ENCODE assay signal across 8 mouse cellular contexts in genomic region chr11:102096887-102097391, GRCm38 (mm10). TPM values are rescaled to one million over a fixed set of nuclear protein-coding genes. Genes with fewer than 3 reads are reported as not detected.
DNase-seq lines count a peak whose midpoint lies in the region; ATAC-seq and TF ChIP-seq lines count a peak whose summit lies in the region.

No protein-coding gene starts in this region.

- no peak for TF ChIP-seq POLR2A in heart, adult 2 months (IDR thresholded peaks at IDR 0.05; ENCODE audit: insufficient read depth, low read depth, low read length)
- no peak for TF ChIP-seq POLR2A in thymus, adult 2 months (IDR thresholded peaks at IDR 0.05; ENCODE audit: control insufficient read depth, extremely low read depth, insufficient read depth, low read length, poor library complexity)

- intact Hi-C loops in heart, adult 2 months (cut with DNase I): loop anchor here (2.0 kb wide), 1 partner anchor 36 kb away; no protein-coding TSS in a partner anchor

- peak; percentile 88 for ATAC-seq in kidney, embryonic 14.5 days (ENCODE audit: low FRiP score, low TSS enrichment)
- peak; percentile 90 for ATAC-seq in liver, embryonic 14.5 days (ENCODE audit: insufficient read depth)
- ATAC-seq in neural tube, embryonic 14.5 days (ENCODE audit: low read depth): peak; percentile 86

- no peaks in the 10 kb centered on the region for H3K79me2 ChIP-seq in heart, adult 2 months (replicated peaks; ENCODE audit: control insufficient read depth, insufficient read depth, low read length)

- H3K4me2 ChIP-seq in kidney, embryonic 14.5 days (replicated peaks; ENCODE audit: low read depth, low read length): peak overlapping the region; percentile 43
- peak overlapping the region; percentile 71 for H3K4me2 ChIP-seq in liver, embryonic 14.5 days (ENCODE audit: low read depth)
- H3K4me2 ChIP-seq in neural tube, embryonic 14.5 days (ENCODE audit: low read depth, low read length): peak overlapping the region; percentile 35

- peaks cover 29% of the 10 kb centered on the region for H3K4me1 ChIP-seq in embryonic facial prominence, embryonic 10.5 days
- H3K4me1 ChIP-seq in heart, adult 2 months (ENCODE audit: control insufficient read depth, insufficient read depth, low read length): no peaks in the 10 kb centered on the region
- peaks cover 10% of the 10 kb centered on the region; the same call in 1 of the 2 replicates for H3K4me1 ChIP-seq in kidney, embryonic 14.5 days (ENCODE audit: control insufficient read depth, insufficient read depth, low read length)
- peaks cover 26 to 35% of the 10 kb centered on the region in 2 experiments for H3K4me1 ChIP-seq in liver, embryonic 14.5 days (replicated peaks; ENCODE audit: control insufficient read depth in 2 of 2, insufficient read depth in 2 of 2, low read length in 1 of 2)
- 0 out of 2 replicates have a peak, but pooled peaks cover 3% of the 10 kb centered on the region for H3K4me1 ChIP-seq in neural tube, embryonic 14.5 days (ENCODE audit: control insufficient read depth, insufficient read depth, low read length)
- 0 out of 2 replicates have a peak, but pooled peaks cover 4% of the 10 kb centered on the region for H3K4me1 ChIP-seq in thymus, adult 2 months (replicated peaks; ENCODE audit: control insufficient read depth, insufficient read depth, low read length)

- peak; percentile 55 for TF ChIP-seq CTCF in heart, adult 2 months (IDR thresholded peaks at IDR 0.05)
- TF ChIP-seq CTCF in liver, embryonic 14.5 days (IDR thresholded peaks at IDR 0.05; ENCODE audit: low read depth): peak; percentile 90
- TF ChIP-seq CTCF in thymus, adult 2 months (IDR thresholded peaks at IDR 0.05; ENCODE audit: borderline replicate concordance, control insufficient read depth, extremely low read depth, insufficient read depth, low read length, poor library complexity): no peak

- WGBS in embryonic facial prominence, embryonic 10.5 days: 7% methylated on average over 17 of the region's 18 CpGs
- WGBS in heart, adult 2 months: 5% methylated on average over 18 of the region's 18 CpGs
- 3% methylated on average over 18 of the region's 18 CpGs for WGBS in kidney, embryonic 14.5 days
- WGBS in liver, embryonic 14.5 days (ENCODE audit: insufficient replicate concordance): 2% methylated on average over 18 of the region's 18 CpGs
- 7% methylated on average over 18 of the region's 18 CpGs for WGBS in neural tube, embryonic 14.5 days
- 2% methylated on average over 18 of the region's 18 CpGs for WGBS in thymus, adult 2 months

- no peak overlapping the region for H3K9ac ChIP-seq in heart, adult 2 months (ENCODE audit: low read depth, low read length)
- peak overlapping the region; percentile 23; the same call in 1 of the 2 replicates for H3K9ac ChIP-seq in kidney, embryonic 14.5 days (ENCODE audit: low read depth, low read length)
- H3K9ac ChIP-seq in liver, embryonic 14.5 days (replicated peaks): peak overlapping the region; percentile 53
- H3K9ac ChIP-seq in neural tube, embryonic 14.5 days (replicated peaks; ENCODE audit: low read depth, low read length): no peak overlapping the region

- no peak for TF ChIP-seq EP300 in heart, adult 2 months (IDR thresholded peaks at IDR 0.05; ENCODE audit: insufficient read depth, low read depth, low read length)
- no peak for TF ChIP-seq EP300 in liver, embryonic 14.5 days (IDR thresholded peaks at IDR 0.05; ENCODE audit: low read depth)

- peak; percentile 22 to 28 for DNase-seq in B cell, adult 2 months
- peak; percentile 82 for DNase-seq in adrenal gland, postnatal 25 days
- DNase-seq in embryonic facial prominence, embryonic 10.5 days (ENCODE audit: low spot score): peak; percentile 97
- DNase-seq in heart, adult 2 months: peak; percentile 52 to 53
- peak; percentile 74 to 80 (median 78) for DNase-seq in liver, embryonic 14.5 days (ENCODE audit: low read depth in 3 of 3, low spot score in 3 of 3)
- DNase-seq in thymus, adult 2 months: peak; percentile 19

- H3K36me3 ChIP-seq in embryonic facial prominence, embryonic 10.5 days (replicated peaks): no peaks in the 10 kb centered on the region
- H3K36me3 ChIP-seq in heart, adult 2 months (ENCODE audit: control insufficient read depth, insufficient read depth, low read length): no peaks in the 10 kb centered on the region
- no peaks in the 10 kb centered on the region for H3K36me3 ChIP-seq in kidney, embryonic 14.5 days (ENCODE audit: control insufficient read depth, insufficient read depth, low read length)
- H3K36me3 ChIP-seq in liver, embryonic 14.5 days (replicated peaks; ENCODE audit: control insufficient read depth, insufficient read depth, low read depth): no peaks in the 10 kb centered on the region
- H3K36me3 ChIP-seq in neural tube, embryonic 14.5 days (ENCODE audit: control insufficient read depth, insufficient read depth, low read length): no peaks in the 10 kb centered on the region
- H3K36me3 ChIP-seq in thymus, adult 2 months (ENCODE audit: control insufficient read depth, insufficient read depth, low read length): no peaks in the 10 kb centered on the region

- no peaks in the 10 kb centered on the region for H3K9me3 ChIP-seq in embryonic facial prominence, embryonic 10.5 days
- no peaks in the 10 kb centered on the region for H3K9me3 ChIP-seq in kidney, embryonic 14.5 days (ENCODE audit: control insufficient read depth, low read length)
- H3K9me3 ChIP-seq in liver, embryonic 14.5 days (ENCODE audit: control insufficient read depth, low read length): no peaks in the 10 kb centered on the region
- no peaks in the 10 kb centered on the region for H3K9me3 ChIP-seq in neural tube, embryonic 14.5 days (ENCODE audit: control insufficient read depth, low read length)

- H3K4me3 ChIP-seq in embryonic facial prominence, embryonic 10.5 days: peak overlapping the region; percentile 48
- H3K4me3 ChIP-seq in heart, adult 2 months: no peak overlapping the region
- H3K4me3 ChIP-seq in kidney, embryonic 14.5 days (ENCODE audit: low read length): peak overlapping the region; percentile 11; the same call in 1 of the 2 replicates
- peak overlapping the region; percentile 35 to 47 for H3K4me3 ChIP-seq in liver, embryonic 14.5 days (ENCODE audit: insufficient read depth in 1 of 2, low read depth in 2 of 2, low read length in 2 of 2)
- H3K4me3 ChIP-seq in neural tube, embryonic 14.5 days (ENCODE audit: low read depth, low read length): peak overlapping the region; percentile 9; the same call in 1 of the 2 replicates
- no peak overlapping the region for H3K4me3 ChIP-seq in thymus, adult 2 months (ENCODE audit: control insufficient read depth, insufficient read depth, low read length)

- H3K27me3 ChIP-seq in embryonic facial prominence, embryonic 10.5 days (replicated peaks; ENCODE audit: low read depth, poor library complexity, severe bottlenecking): peaks cover 51% of the 10 kb centered on the region
- no peaks in the 10 kb centered on the region for H3K27me3 ChIP-seq in heart, adult 2 months (ENCODE audit: control insufficient read depth, insufficient read depth, low read length)
- peaks cover 3% of the 10 kb centered on the region; the same call in 1 of the 2 replicates for H3K27me3 ChIP-seq in kidney, embryonic 14.5 days (ENCODE audit: control insufficient read depth, insufficient read depth, low read length)
- H3K27me3 ChIP-seq in liver, embryonic 14.5 days (ENCODE audit: control insufficient read depth, insufficient read depth, low read length): peaks cover 10% of the 10 kb centered on the region
- H3K27me3 ChIP-seq in neural tube, embryonic 14.5 days (ENCODE audit: control insufficient read depth, insufficient read depth, low read length): peaks cover 3% of the 10 kb centered on the region; the same call in 1 of the 2 replicates
- H3K27me3 ChIP-seq in thymus, adult 2 months (ENCODE audit: control insufficient read depth, insufficient read depth, low read length): no peaks in the 10 kb centered on the region; the same call in 1 of the 2 replicates

- peak overlapping the region; percentile 78 for H3K27ac ChIP-seq in embryonic facial prominence, embryonic 10.5 days (replicated peaks)
- no peak overlapping the region for H3K27ac ChIP-seq in heart, adult 2 months
- peak overlapping the region; percentile 14; the same call in 1 of the 2 replicates for H3K27ac ChIP-seq in kidney, embryonic 14.5 days (ENCODE audit: low read depth, low read length)
- peak overlapping the region; percentile 83 for H3K27ac ChIP-seq in liver, embryonic 14.5 days
- H3K27ac ChIP-seq in neural tube, embryonic 14.5 days (ENCODE audit: low read depth, low read length): no peak overlapping the region
- H3K27ac ChIP-seq in thymus, adult 2 months (ENCODE audit: control insufficient read depth, insufficient read depth, low read length): no peak overlapping the region

RNA-seq across cellular contexts. Expression of gene Ppy, which starts 4.2 kb away (rescaled TPM):
- not detected in 2 replicates for total RNA-seq in adrenal gland, postnatal 25 days (2021)
- not detected in 2 replicates for polyA plus RNA-seq in embryonic facial prominence, embryonic 10.5 days (2016; fragmentation: Nextera tagmentation; extraction: Ambion mirVana)
- not detected for total RNA-seq in heart, adult 2 months (2021)
- polyA plus RNA-seq in heart, adult 2 months (2012; rRNA removed): not detected in 2 replicates
- polyA plus RNA-seq in kidney, embryonic 14.5 days (2014; fragmentation: Nextera tagmentation; extraction: Ambion mirVana): not detected in 2 replicates
- not detected in 2 replicates for polyA plus RNA-seq in liver, embryonic 14.5 days (2012; rRNA removed)
- not detected in 2 replicates for polyA plus RNA-seq in liver, embryonic 14.5 days (2014; fragmentation: Nextera tagmentation; extraction: Ambion mirVana)
- not detected in 2 replicates for polyA plus RNA-seq in neural tube, embryonic 14.5 days (2014; fragmentation: Nextera tagmentation; extraction: Ambion mirVana)
- polyA plus RNA-seq in thymus, adult 2 months (2012; rRNA removed): 11.8 TPM in 2 replicates

RNA-seq across cellular contexts. Expression of gene Mpp2, which starts 8.6 kb away (rescaled TPM):
- total RNA-seq in adrenal gland, postnatal 25 days (2021): 8.7 and 11.8 TPM in 2 replicates
- 12.5 and 12.9 TPM in 2 replicates for polyA plus RNA-seq in embryonic facial prominence, embryonic 10.5 days (2016; fragmentation: Nextera tagmentation; extraction: Ambion mirVana)
- 1 to 10 TPM; 2.3 to 2.6 TPM for total RNA-seq in heart, adult 2 months (2021)
- polyA plus RNA-seq in heart, adult 2 months (2012; rRNA removed): 5.3 and 5.6 TPM in 2 replicates
- 6.9 and 10.3 TPM in 2 replicates for polyA plus RNA-seq in kidney, embryonic 14.5 days (2014; fragmentation: Nextera tagmentation; extraction: Ambion mirVana)
- 11.9 and 13.1 TPM in 2 replicates for polyA plus RNA-seq in liver, embryonic 14.5 days (2012; rRNA removed)
- 7.4 and 10.6 TPM in 2 replicates for polyA plus RNA-seq in liver, embryonic 14.5 days (2014; fragmentation: Nextera tagmentation; extraction: Ambion mirVana)
- polyA plus RNA-seq in neural tube, embryonic 14.5 days (2014; fragmentation: Nextera tagmentation; extraction: Ambion mirVana): 25.4 and 25.7 TPM in 2 replicates
- polyA plus RNA-seq in thymus, adult 2 months (2012; rRNA removed): 3.7 and 3.8 TPM in 2 replicates

RNA-seq across cellular contexts. Expression of gene Pyy, which starts 10.7 kb away (rescaled TPM):
- not detected in 2 replicates for total RNA-seq in adrenal gland, postnatal 25 days (2021)
- 0.32 and 0.49 TPM in 2 replicates for polyA plus RNA-seq in embryonic facial prominence, embryonic 10.5 days (2016; fragmentation: Nextera tagmentation; extraction: Ambion mirVana)
- total RNA-seq in heart, adult 2 months (2021): not detected
- polyA plus RNA-seq in heart, adult 2 months (2012; rRNA removed): not detected in 2 replicates
- not detected in 2 replicates for polyA plus RNA-seq in kidney, embryonic 14.5 days (2014; fragmentation: Nextera tagmentation; extraction: Ambion mirVana)
- 0.22 and 0.57 TPM in 2 replicates for polyA plus RNA-seq in liver, embryonic 14.5 days (2012; rRNA removed)
- polyA plus RNA-seq in liver, embryonic 14.5 days (2014; fragmentation: Nextera tagmentation; extraction: Ambion mirVana): not detected in 2 replicates
- polyA plus RNA-seq in neural tube, embryonic 14.5 days (2014; fragmentation: Nextera tagmentation; extraction: Ambion mirVana): not detected in 2 replicates
- polyA plus RNA-seq in thymus, adult 2 months (2012; rRNA removed): 51.8 and 53.2 TPM in 2 replicates

RNA-seq across cellular contexts. Expression of gene Nags, which starts 48.4 kb away (rescaled TPM):
- 0.27 and 1.3 TPM in 2 replicates for total RNA-seq in adrenal gland, postnatal 25 days (2021)
- polyA plus RNA-seq in embryonic facial prominence, embryonic 10.5 days (2016; fragmentation: Nextera tagmentation; extraction: Ambion mirVana): not detected in 2 replicates
- total RNA-seq in heart, adult 2 months (2021): not detected
- 0.06 and 0.12 TPM in 2 replicates for polyA plus RNA-seq in heart, adult 2 months (2012; rRNA removed)
- polyA plus RNA-seq in kidney, embryonic 14.5 days (2014; fragmentation: Nextera tagmentation; extraction: Ambion mirVana): 0.09 TPM in 1 of 2 replicates, not detected in the other
- polyA plus RNA-seq in liver, embryonic 14.5 days (2012; rRNA removed): 10.1 and 11.3 TPM in 2 replicates
- 7.2 and 7.5 TPM in 2 replicates for polyA plus RNA-seq in liver, embryonic 14.5 days (2014; fragmentation: Nextera tagmentation; extraction: Ambion mirVana)
- not detected in 2 replicates for polyA plus RNA-seq in neural tube, embryonic 14.5 days (2014; fragmentation: Nextera tagmentation; extraction: Ambion mirVana)
- 0.09 and 0.43 TPM in 2 replicates for polyA plus RNA-seq in thymus, adult 2 months (2012; rRNA removed)

RNA-seq across cellular contexts. Expression of gene Cd300lg, which starts 55.6 kb away (rescaled TPM):
- total RNA-seq in adrenal gland, postnatal 25 days (2021): 36.8 and 46.2 TPM in 2 replicates
- polyA plus RNA-seq in embryonic facial prominence, embryonic 10.5 days (2016; fragmentation: Nextera tagmentation; extraction: Ambion mirVana): 0.28 and 0.51 TPM in 2 replicates
- total RNA-seq in heart, adult 2 months (2021): 10 to 100 TPM; 51.6 to 70.1 TPM
- polyA plus RNA-seq in heart, adult 2 months (2012; rRNA removed): 102 and 143 TPM in 2 replicates
- polyA plus RNA-seq in kidney, embryonic 14.5 days (2014; fragmentation: Nextera tagmentation; extraction: Ambion mirVana): 0.38 and 0.43 TPM in 2 replicates
- polyA plus RNA-seq in liver, embryonic 14.5 days (2012; rRNA removed): 0.29 and 0.38 TPM in 2 replicates
- 0.56 and 0.59 TPM in 2 replicates for polyA plus RNA-seq in liver, embryonic 14.5 days (2014; fragmentation: Nextera tagmentation; extraction: Ambion mirVana)
- 0.31 and 0.44 TPM in 2 replicates for polyA plus RNA-seq in neural tube, embryonic 14.5 days (2014; fragmentation: Nextera tagmentation; extraction: Ambion mirVana)
- 12.5 and 18.3 TPM in 2 replicates for polyA plus RNA-seq in thymus, adult 2 months (2012; rRNA removed)

Comparison
In these comparisons a context has a peak if more than half of its experiments do, and no peak if none do; other contexts are left out.
1. DNase-seq: peak in every context shown above with its lines; median percentile 97 in embryonic facial prominence, embryonic 10.5 days; 82 in adrenal gland, postnatal 25 days; 78 in liver, embryonic 14.5 days; 52 in heart, adult 2 months; 25 in B cell, adult 2 months; 19 in thymus, adult 2 months.
2. H3K27ac ChIP-seq: peak in embryonic facial prominence, embryonic 10.5 days (single experiment), kidney, embryonic 14.5 days (single experiment) and liver, embryonic 14.5 days (single experiment); none in heart, adult 2 months (single experiment), neural tube, embryonic 14.5 days (single experiment) and thymus, adult 2 months (single experiment).
3. H3K4me3 ChIP-seq: peak in embryonic facial prominence, embryonic 10.5 days (single experiment), kidney, embryonic 14.5 days (single experiment), liver, embryonic 14.5 days (2 of 2) and neural tube, embryonic 14.5 days (single experiment); none in heart, adult 2 months (single experiment) and thymus, adult 2 months (single experiment).
4. H3K9ac ChIP-seq: peak in kidney, embryonic 14.5 days (single experiment) and liver, embryonic 14.5 days (single experiment); none in heart, adult 2 months (single experiment) and neural tube, embryonic 14.5 days (single experiment).
5. RNA of gene Ppy, which starts 4.2 kb away (polyA plus RNA-seq): 11.8 TPM in thymus, adult 2 months; not detected in liver, embryonic 14.5 days, not detected in embryonic facial prominence, embryonic 10.5 days, not detected in heart, adult 2 months, not detected in kidney, embryonic 14.5 days and not detected in neural tube, embryonic 14.5 days; every median in the first group is over 10 times any median in the second.
6. RNA of gene Pyy, which starts 10.7 kb away (polyA plus RNA-seq): 51.8 to 53.2 TPM in thymus, adult 2 months; 0.32 to 0.49 TPM in embryonic facial prominence, embryonic 10.5 days, 0.22 to 0.57 TPM in liver, embryonic 14.5 days, not detected in heart, adult 2 months, not detected in kidney, embryonic 14.5 days and not detected in neural tube, embryonic 14.5 days; every median in the first group is over 10 times any median in the second.
7. Peak in every context shown above with its lines, with median percentiles within 50 percentile points of each other: ATAC-seq and H3K4me2 ChIP-seq.